Mouse (Mus musculus) right cerebral cortex, postnatal 36 days (tissue): ENCODE measurements around the gene Cyp20a1.

Source experiments
- DNase-seq, 2 experiments: peaks; one replicate each; pipeline ENCODE4 v3.0.0; 2022; ENCODE audit warnings: low spot score in 2 of 2, mixed read lengths in 1 of 2

Cyp20a1 gene

GRCm38 (mm10) chr1:60342808-60343629, at the start of gene Cyp20a1:
Cyp20a1 (plus strand) TSS chr1:60343323.
- DNase-seq = peak; percentile 89 to 90

DNA sequence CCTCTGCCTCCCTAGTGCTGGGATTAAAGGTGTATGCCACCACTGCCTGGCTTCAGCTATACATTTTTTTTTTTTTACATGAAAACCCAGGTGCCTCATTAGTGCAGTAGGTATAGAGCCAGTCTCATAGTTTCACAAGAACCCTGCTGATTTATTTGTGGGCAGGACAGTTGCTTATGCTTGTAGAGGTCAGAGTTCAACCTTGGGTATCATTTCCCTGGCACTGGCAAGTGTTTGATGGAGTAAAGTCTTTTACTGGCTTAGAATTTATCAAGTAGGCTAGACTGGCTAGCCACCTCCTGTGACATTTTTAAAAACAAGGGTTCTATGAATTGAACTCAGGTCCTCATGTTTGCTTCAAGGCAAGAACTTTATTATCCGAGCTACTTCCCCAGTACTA, 49.2 kb upstream of the Cyp20a1 start:
- no peak for DNase-seq

DNA sequence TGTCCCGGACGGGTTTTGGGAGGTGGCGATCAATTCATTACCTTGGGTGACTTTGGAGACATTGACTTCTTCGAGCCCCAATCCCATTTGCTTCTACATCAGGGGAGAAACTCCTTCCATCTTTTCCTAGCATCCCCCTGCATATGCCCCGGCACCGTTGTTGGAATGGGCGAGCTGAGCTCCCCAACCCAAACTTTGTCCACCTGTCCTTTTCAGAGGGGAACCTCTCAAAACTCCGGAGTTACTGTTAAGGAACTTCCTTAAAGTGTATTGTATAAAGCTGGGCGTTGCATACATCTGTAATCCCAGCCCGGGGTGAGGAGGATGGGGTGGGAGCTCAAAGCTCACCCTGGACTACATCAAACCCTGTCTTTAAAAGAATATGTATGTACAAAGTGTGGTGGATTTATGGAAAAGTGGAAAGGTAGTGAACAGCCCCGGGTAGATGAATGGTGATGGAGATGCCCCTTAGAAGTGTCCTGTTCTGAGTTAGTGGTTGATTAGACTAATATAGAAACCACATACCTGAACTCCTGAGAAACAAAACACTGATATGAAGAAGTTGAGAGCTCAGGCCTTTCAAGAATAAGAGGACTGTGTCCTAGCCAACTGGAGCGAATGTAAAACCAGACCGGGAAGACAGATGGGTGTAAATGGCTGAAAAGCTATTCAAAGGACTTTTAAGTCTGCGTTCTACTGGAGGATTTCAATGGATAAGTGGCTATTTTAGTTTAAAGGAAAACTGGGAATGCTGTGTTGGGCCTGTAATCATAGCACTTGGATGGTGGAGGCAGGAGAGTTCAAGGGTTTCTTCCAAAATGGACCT, 720 bp downstream of the Cyp20a1 start:
- DNase-seq = no peak

DNA sequence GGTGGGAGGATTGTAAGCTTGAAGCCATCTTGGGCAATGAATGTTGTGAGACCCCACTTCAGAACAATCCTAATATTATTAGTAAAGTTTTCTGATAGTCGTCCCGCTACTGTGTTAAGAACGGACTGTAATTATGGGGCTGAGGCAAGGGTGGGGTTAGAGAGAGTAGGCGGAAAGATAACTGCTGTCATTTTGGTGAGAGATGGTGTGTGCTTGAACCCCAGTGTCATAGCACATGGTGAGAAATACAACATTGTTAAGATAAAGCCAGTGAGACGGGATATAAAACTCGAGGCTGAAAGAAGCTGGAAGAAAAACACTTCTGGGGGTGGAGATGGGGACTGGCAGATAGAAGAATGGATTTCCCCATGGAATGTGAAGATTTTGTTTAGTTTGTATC, 1.5 kb downstream of the Cyp20a1 start:
- no peak for DNase-seq

- no peak for DNase-seq
Observed at GRCm38 (mm10) chr1:60345712-60346111, 2.6 kb downstream of the Cyp20a1 start.

DNA sequence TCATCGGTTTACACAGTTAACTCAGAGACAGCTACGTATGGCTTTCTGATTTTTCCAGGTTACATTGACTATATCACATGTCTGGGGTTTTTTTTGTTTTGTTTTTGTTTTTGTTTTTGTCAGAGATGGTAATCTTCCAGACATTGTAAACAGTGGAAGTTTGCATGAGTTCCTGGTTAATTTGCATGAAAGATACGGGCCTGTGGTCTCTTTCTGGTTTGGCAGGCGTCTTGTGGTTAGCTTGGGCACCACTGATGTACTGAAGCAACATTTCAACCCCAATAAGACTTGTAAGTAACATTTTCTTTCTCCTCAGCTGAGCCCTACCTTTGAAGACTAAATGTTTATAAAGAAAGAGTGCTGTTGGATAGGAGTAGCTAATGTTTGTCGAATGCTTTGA, 9.7 kb downstream of the Cyp20a1 start:
- DNase-seq = no peak

DNA sequence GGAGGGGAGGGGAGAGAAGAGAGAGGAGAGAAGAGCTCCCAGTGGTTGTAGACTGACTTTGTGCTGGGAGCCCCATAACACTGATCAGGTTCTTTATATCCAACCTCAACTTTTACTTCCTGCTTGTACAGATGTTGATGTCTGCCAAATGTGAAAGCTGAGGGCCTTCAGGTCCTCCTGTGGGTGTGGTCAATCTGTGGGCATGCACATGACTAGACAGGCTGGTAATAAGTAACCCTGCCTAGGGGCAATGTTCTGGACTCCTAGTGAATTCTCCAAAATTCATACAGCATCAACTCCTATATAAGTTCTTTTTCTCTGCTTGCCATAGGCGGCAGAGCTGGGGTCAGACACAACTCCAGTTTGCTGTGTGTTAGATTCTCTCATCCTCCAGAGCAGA, 18.5 kb downstream of the Cyp20a1 start:
- DNase-seq = no peak

DNA sequence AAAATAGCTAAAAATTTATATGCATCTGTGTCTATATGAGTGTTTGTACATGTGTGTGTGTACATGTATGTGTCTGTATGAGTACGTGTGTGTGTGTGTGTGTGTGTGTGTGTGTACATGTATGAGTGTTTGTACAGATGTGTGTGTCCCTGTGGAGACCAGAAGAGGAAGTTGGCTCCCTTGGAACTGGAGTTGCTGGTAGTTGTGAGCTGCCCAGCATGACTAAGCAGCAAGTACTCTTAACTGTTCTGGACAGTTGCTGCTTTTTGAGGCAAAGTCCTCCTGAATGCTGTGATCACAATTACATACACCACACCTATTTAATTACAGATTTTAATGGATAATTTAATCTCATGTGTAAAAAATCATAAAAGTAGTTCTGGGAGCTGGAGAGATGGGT, 33.4 kb downstream of the Cyp20a1 start:
- DNase-seq = no peak

- peak; percentile 18 to 24 for DNase-seq
Observed at GRCm38 (mm10) chr1:60381910-60382309, 38.8 kb downstream of the Cyp20a1 start.

- DNase-seq = no peak
Observed at GRCm38 (mm10) chr1:60404848-60405247, 61.7 kb downstream of the Cyp20a1 start.

DNA sequence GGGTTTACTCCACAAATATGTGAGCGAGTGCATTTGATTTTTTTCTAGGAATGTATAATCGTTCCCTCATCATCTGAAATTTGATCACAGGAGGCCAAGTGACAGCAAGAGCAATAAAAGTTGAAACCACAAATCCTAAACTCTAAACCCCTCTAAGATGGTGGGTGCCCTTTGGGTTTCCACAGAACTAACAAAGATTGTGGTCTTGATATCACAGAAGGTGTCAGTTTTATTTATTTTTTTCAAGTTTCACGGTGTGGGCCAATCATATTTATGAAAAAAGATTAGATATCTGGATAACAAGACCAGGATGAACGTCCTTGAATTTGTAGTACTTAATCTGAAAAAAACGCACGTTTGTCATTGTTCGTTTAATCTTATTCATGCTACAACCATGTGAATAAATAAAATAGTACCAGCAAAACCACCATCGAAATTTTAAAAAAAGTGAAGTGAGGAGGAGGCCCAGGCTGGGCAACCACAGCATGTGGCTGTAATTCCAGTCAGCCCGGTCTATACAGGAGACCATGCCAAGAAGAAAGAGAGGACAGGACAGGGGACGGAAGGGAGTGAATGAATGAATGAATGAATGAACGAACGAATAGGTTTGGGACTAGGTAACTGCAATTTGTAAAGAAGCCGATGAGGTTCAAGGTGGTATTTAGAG, 65.5 kb downstream of the Cyp20a1 start:
- no peak for DNase-seq

- peak; percentile 87 for DNase-seq
Observed at GRCm38 (mm10) chr1:60409168-60409828, 66.2 kb downstream of the Cyp20a1 start, which contains the start of gene Abi2. Abi2 (plus strand) TSS chr1:60409619.

GRCm38 (mm10) chr1:60409928-60410817, 67.0 kb downstream of the Cyp20a1 start:
- peak; percentile 51 to 67 for DNase-seq

- no peak for DNase-seq
Observed at GRCm38 (mm10) chr1:60416724-60417123, 73.6 kb downstream of the Cyp20a1 start.

- DNase-seq = no peak
Observed at GRCm38 (mm10) chr1:60423882-60424281, 80.8 kb downstream of the Cyp20a1 start.

DNA sequence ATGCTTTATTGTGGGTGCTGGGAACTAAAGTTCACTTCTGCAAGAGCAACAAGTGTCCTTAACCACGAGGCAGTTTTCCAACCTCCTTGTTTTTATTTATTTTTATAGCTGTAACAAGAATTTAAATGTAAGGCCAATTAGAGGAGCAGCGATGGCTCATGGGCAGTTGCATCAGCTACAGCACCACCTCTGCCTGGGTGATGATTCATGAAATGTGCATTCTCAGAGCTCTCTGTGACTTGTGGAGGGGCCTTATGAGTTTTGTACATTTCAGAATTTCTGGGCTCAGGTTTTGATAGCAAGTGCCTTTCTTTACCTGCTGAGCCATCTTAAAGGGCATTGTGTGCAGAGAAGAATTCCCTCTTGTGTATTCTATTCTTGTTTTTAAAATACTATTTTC, 85.2 kb downstream of the Cyp20a1 start:
- DNase-seq = no peak

- DNase-seq = no peak
Observed at GRCm38 (mm10) chr1:60428932-60429331, 85.8 kb downstream of the Cyp20a1 start.

GRCm38 (mm10) chr1:60431531-60431930, 88.4 kb downstream of the Cyp20a1 start:
- DNase-seq = no peak

- DNase-seq = no peak
Observed at GRCm38 (mm10) chr1:60432497-60432896, 89.4 kb downstream of the Cyp20a1 start.
